Mouse (Mus musculus): ENCODE measurements at regions not wholly inside any gene's neighbourhood (a gene's known extent, or its start where the extent isn't known, plus 50 kb on each side); places are given as distances from the start of the nearest gene placed in this dataset.

- DNase-seq (ENCODE audit: low spot score) = no peak
- Histone ChIP-seq H3K27ac (ENCODE audit: low read depth, low read length) (no peak overlapping the region), H3K27me3 (ENCODE audit: insufficient read depth, low read length) (no peaks in the 10 kb centered on the region), H3K4me2 (ENCODE audit: low read depth, low read length, poor library complexity, severe bottlenecking) (no peak overlapping the region), H3K4me1 (ENCODE audit: insufficient read depth, low read length) (no peaks in the 10 kb centered on the region), H3K9ac (replicated peaks; ENCODE audit: low read length, poor library complexity, severe bottlenecking) (no peak overlapping the region), H3K9me3 (ENCODE audit: low read length) (no peaks in the 10 kb centered on the region), H3K36me3 (ENCODE audit: insufficient read depth, low read length) (no peaks in the 10 kb centered on the region), H3K4me3 (ENCODE audit: low read depth, low read length) (no peak overlapping the region)
- no peak for ATAC-seq (ENCODE audit: low FRiP score)
- peak; percentile 15; the same call in 1 of the 2 replicates for TF ChIP-seq CTCF (IDR thresholded peaks at IDR 0.05)
- 66% methylated on average over 9 of the region's 9 CpGs for WGBS
Observed at GRCm38 (mm10) chr6:31169868-31170600, 211.2 kb upstream of the Klf14 start.

- TF ChIP-seq CTCF (IDR thresholded peaks at IDR 0.05) = no peak
- H3K4me1 ChIP-seq (ENCODE audit: insufficient read depth, low read length) = no peaks in the 10 kb centered on the region
- H3K27ac ChIP-seq (ENCODE audit: low read depth, low read length) = no peak overlapping the region
- DNase-seq (ENCODE audit: low spot score) (peak; percentile 31), ATAC-seq (ENCODE audit: low FRiP score) (no peak)
- no peaks in the 10 kb centered on the region for H3K27me3 ChIP-seq (ENCODE audit: insufficient read depth, low read length)
- no peaks in the 10 kb centered on the region for H3K36me3 ChIP-seq (ENCODE audit: insufficient read depth, low read length)
- 89% methylated on average over 10 of the region's 10 CpGs for WGBS
- no peaks in the 10 kb centered on the region for H3K9me3 ChIP-seq (ENCODE audit: low read length)
- H3K4me2 ChIP-seq (ENCODE audit: low read depth, low read length, poor library complexity, severe bottlenecking) = no peak overlapping the region
- H3K9ac ChIP-seq (replicated peaks; ENCODE audit: low read length, poor library complexity, severe bottlenecking) = no peak overlapping the region
- H3K4me3 ChIP-seq (ENCODE audit: low read depth, low read length) = no peak overlapping the region
Observed at GRCm38 (mm10) chr6:31171831-31172569, 213.1 kb upstream of the Klf14 start.

GRCm38 (mm10) chr6:31175769-31176168, 216.9 kb upstream of the Klf14 start:
- Histone ChIP-seq H3K4me1 (ENCODE audit: insufficient read depth, low read length) (no peaks in the 10 kb centered on the region), H3K36me3 (ENCODE audit: insufficient read depth, low read length) (no peaks in the 10 kb centered on the region), H3K4me2 (ENCODE audit: low read depth, low read length, poor library complexity, severe bottlenecking) (no peak overlapping the region), H3K27ac (ENCODE audit: low read depth, low read length) (no peak overlapping the region), H3K27me3 (ENCODE audit: insufficient read depth, low read length) (no peaks in the 10 kb centered on the region), H3K9me3 (ENCODE audit: low read length) (no peaks in the 10 kb centered on the region), H3K9ac (replicated peaks; ENCODE audit: low read length, poor library complexity, severe bottlenecking) (no peak overlapping the region), H3K4me3 (ENCODE audit: low read depth, low read length) (no peak overlapping the region)
- ATAC-seq (ENCODE audit: low FRiP score) (no peak), DNase-seq (ENCODE audit: low spot score) (no peak)
- WGBS = 80% methylated on average over 6 of the region's 6 CpGs
- no peak for TF ChIP-seq CTCF (IDR thresholded peaks at IDR 0.05)

GRCm38 (mm10) chr6:31176368-31176767, 217.5 kb upstream of the Klf14 start:
- Histone ChIP-seq H3K27me3 (ENCODE audit: insufficient read depth, low read length) (no peaks in the 10 kb centered on the region), H3K4me1 (ENCODE audit: insufficient read depth, low read length) (no peaks in the 10 kb centered on the region), H3K9ac (replicated peaks; ENCODE audit: low read length, poor library complexity, severe bottlenecking) (no peak overlapping the region), H3K4me3 (ENCODE audit: low read depth, low read length) (no peak overlapping the region), H3K9me3 (ENCODE audit: low read length) (no peaks in the 10 kb centered on the region), H3K27ac (ENCODE audit: low read depth, low read length) (no peak overlapping the region), H3K4me2 (ENCODE audit: low read depth, low read length, poor library complexity, severe bottlenecking) (no peak overlapping the region), H3K36me3 (ENCODE audit: insufficient read depth, low read length) (no peaks in the 10 kb centered on the region)
- TF ChIP-seq CTCF (IDR thresholded peaks at IDR 0.05) = peak; percentile 79
- ATAC-seq (ENCODE audit: low FRiP score) (no peak), DNase-seq (ENCODE audit: low spot score) (peak; percentile 62)
- 82% methylated on average over 8 of the region's 8 CpGs for WGBS

- DNase-seq (ENCODE audit: low spot score) (no peak), ATAC-seq (ENCODE audit: low FRiP score) (no peak)
- WGBS = 93% methylated on average over 1 of the region's 1 CpGs
- no peak for TF ChIP-seq CTCF (IDR thresholded peaks at IDR 0.05)
- no peak overlapping the region for H3K4me2 ChIP-seq (ENCODE audit: low read depth, low read length, poor library complexity, severe bottlenecking)
- H3K4me1 ChIP-seq (ENCODE audit: insufficient read depth, low read length) = no peaks in the 10 kb centered on the region
- H3K36me3 ChIP-seq (ENCODE audit: insufficient read depth, low read length) = no peaks in the 10 kb centered on the region
- H3K9me3 ChIP-seq (ENCODE audit: low read length) = no peaks in the 10 kb centered on the region
- H3K27me3 ChIP-seq (ENCODE audit: insufficient read depth, low read length) = no peaks in the 10 kb centered on the region
- no peak overlapping the region for H3K27ac ChIP-seq (ENCODE audit: low read depth, low read length)
- no peak overlapping the region for H3K4me3 ChIP-seq (ENCODE audit: low read depth, low read length)
- no peak overlapping the region for H3K9ac ChIP-seq (replicated peaks; ENCODE audit: low read length, poor library complexity, severe bottlenecking)
Observed at GRCm38 (mm10) chr6:31176831-31177230, 218.0 kb upstream of the Klf14 start.

- Histone ChIP-seq H3K9me3 (ENCODE audit: low read length) (no peaks in the 10 kb centered on the region), H3K27me3 (ENCODE audit: insufficient read depth, low read length) (no peaks in the 10 kb centered on the region), H3K9ac (replicated peaks; ENCODE audit: low read length, poor library complexity, severe bottlenecking) (no peak overlapping the region), H3K36me3 (ENCODE audit: insufficient read depth, low read length) (no peaks in the 10 kb centered on the region), H3K4me1 (ENCODE audit: insufficient read depth, low read length) (no peaks in the 10 kb centered on the region), H3K4me2 (ENCODE audit: low read depth, low read length, poor library complexity, severe bottlenecking) (no peak overlapping the region), H3K27ac (ENCODE audit: low read depth, low read length) (no peak overlapping the region), H3K4me3 (ENCODE audit: low read depth, low read length) (no peak overlapping the region)
- no peak for ATAC-seq (ENCODE audit: low FRiP score)
- DNase-seq (ENCODE audit: low spot score) = no peak
- 86% methylated on average over 8 of the region's 8 CpGs for WGBS
- TF ChIP-seq CTCF (IDR thresholded peaks at IDR 0.05) = no peak
Observed at GRCm38 (mm10) chr6:31178201-31178880, 219.5 kb upstream of the Klf14 start.
